Mouse (Mus musculus) erythroblast, adult 5-6 weeks (primary cell): Measurements from ENCODE around the gene Kcnn4. TPM values are rescaled to one million over a fixed set of nuclear protein-coding genes. Genes with fewer than 3 reads are reported as not detected.

Experiments used
- ATAC-seq: replicated peaks from 2 replicates; pipeline ENCODE4 v1.8.0; 2016; ENCODE audit warnings: moderate number of reproducible peaks, mild to moderate bottlenecking, moderate TSS enrichment, inconsistent platforms; ENCODE audit not compliant: poor library complexity, low FRiP score, severe bottlenecking
- total RNA-seq, 2 experiments: library from RNA; stranded (forward) in 1 of 2; stranded (reverse) in 1 of 2; fragments of 150-400 nt in 1 of 2; fragments of 200-764, 138-1000 nt in 1 of 2; gene quantifications; 2 replicates each; pipeline versions ENCODE4 v1.2.3 to v1.2.4; 2015 to 2017; ENCODE audit warnings: low replicate concordance in 2 of 2

Kcnn4 gene
- total RNA-seq (2015; ENCODE audit: low replicate concordance) (102 and 125 TPM in 2 replicates), total RNA-seq (2017; ENCODE audit: low replicate concordance) (244 and 272 TPM in 2 replicates)

DNA sequence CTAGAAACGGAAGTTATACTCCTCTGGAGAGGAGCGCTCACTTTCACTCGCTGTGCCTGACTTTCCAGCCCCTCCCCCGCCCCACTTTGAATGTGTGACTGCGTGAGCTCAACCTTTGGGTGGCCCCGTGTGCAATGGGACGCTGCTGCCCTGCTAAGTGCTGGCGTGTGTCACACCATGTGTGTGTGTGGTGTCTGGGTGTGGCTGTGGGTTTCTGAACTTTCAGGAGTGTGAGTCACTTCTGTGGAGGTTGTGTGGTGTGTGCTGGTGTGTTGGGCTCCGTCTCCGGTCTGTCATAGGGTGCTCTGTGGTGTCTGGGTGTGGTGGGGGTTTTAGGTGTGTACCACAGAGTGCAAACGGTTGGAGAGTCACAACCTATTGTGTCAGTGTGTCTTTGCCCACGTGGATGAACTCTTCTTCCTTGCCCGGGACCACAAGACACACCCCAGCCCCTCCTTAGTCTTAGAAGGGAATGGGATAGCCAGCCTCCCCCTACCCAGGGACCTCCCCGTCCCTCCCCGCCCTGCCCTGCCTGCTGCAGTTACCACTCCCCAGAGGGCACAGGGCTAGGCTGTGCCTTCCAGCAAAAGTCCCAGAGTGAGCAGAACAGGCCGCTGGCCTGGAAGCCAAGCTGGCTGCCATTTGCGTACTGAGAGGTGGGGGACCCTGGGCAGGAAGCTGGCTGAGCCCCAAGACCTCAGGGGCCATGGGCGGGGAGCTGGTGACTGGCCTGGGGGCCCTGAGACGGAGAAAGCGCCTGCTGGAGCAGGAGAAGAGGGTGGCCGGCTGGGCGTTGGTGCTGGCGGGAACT is at the start of gene Kcnn4:
Kcnn4 (plus strand) TSS at position 533 of the 811 bp plus-strand sequence.
- ATAC-seq: peak; percentile 13

DNA sequence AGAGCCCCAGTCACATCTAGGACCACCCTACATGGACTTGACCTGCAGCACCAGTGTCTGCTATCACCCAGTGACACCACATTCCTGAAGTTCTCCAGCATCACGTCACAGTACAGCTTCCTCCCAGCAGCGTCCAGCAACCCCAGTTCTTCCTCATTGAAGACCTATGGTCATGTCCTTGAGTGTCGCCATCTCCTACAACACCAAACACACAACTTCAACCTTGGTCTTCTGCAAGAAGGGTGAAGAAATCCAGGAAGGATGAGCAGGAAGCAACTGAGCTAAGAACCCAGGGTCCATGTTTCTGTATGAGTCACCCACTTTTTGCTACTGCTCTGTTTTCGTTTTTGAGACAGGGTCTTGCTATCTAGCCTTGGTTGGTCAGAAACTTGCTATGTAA is 47.5 kb upstream of the Kcnn4 start:
- ATAC-seq: no peak

DNA sequence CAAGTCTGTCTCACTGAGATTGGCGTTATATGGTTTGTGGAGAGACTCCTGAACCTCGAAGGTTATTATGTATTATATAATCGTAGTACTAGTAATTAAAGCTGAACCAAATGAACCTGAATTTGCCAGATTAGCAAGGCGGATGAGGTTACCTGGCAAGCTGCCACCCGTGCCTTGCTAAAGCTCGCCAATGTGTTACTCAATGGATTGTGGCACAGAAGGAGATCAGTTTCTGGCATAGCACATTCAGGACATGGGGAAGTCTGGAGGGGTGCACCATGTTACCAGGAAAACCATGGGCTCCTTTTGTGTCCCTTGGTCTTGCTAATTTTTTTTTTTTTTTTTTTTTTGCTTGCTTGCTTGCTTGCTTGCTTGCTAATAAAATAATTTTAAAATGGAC is 44.9 kb upstream of the Kcnn4 start:
- ATAC-seq: no peak

DNA sequence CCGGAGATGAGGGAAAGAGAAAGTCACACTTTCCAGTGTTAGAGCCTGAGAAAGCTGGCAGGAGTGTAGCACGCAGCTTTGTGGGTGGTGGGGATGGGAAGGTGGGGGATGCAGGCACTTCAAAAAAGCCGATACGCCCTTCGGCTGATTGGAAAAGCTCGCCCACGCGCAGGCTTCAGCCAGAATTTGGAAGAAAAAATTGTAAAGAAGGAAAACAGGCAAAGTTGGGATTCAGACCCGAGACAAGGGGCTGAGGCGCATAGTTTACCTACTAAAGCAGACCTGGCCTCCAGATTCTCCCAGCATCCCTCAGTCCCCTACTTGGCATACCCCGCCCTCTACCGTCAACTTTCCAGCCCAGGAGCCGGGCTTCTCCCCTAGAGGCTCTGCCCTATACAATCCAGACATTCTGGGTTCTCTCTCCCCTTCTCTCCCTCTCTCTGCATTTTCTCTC is 44.4 kb upstream of the Kcnn4 start:
- ATAC-seq: no peak

DNA sequence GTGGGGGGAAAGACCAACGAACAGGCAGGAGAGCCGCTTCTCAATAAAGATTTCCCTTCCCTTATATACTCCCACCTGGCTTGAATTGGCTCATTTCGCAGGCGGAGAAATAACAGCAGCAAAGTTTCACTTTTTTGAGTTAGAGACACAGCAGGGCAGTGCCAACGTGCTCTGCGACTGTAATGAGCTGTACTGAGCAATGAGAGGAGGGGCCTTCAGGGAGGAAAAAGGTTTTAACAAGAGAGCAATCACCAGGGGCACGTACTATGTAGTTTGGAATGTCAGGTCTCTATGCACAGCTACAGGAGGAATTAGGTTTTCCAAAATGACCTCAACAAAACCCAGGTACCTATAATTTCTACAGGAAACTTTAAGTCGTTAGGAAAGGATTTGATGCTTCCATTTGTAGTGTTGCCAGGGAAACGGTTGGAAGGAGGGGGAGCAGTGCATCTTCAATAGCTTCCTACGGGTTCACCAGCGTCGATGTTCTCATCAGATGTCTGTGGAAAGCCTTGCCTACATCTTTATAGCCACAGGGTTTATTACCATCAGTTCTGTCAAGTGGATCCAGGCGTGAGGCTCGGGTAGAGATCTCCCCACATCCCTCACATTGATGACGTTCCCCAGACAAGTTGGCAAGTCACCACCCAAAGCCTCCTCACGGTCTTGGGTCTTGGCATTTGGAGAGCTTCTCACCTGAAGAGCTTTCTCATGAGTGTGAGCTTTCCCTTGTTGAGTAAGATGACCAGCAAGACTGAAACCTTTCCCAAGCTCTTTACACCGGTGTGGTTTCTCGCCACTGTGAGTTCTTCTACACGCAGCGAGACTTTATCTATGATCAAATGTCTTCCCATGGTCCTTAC is 43.6 kb upstream of the Kcnn4 start:
- no peak for ATAC-seq

DNA sequence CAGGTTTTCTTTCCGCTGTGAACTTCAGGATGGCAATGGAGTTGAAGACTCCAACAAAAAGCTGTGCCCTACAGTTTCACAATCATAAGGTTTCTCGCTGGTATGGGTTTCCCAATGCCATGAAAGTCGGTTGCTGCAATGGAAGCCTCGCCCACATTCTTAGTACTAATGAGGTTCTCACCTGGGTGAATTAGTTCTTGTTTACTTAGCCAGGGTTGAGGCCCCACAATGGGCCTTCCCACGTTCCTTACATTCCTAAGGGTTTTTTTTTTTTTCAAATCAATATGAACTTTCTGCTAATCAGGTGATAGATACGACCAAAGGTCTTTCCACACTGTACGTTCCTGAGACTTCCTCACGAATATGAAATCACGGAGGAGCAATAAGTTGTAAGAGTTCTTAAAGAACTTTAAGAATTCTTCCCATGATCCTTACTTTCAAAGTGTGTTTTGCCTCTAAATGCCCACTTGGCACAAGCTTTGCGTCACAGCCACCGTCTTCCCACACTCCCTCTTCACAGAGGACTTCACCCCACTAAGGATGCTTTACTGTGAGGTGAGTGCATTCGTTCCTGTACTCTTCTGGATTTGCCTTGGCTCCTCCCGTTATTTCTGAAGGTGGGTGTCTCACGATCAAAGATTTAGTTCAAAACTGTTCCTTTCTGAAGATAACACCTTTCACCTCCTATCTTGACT is 42.6 kb upstream of the Kcnn4 start:
- ATAC-seq: no peak

DNA sequence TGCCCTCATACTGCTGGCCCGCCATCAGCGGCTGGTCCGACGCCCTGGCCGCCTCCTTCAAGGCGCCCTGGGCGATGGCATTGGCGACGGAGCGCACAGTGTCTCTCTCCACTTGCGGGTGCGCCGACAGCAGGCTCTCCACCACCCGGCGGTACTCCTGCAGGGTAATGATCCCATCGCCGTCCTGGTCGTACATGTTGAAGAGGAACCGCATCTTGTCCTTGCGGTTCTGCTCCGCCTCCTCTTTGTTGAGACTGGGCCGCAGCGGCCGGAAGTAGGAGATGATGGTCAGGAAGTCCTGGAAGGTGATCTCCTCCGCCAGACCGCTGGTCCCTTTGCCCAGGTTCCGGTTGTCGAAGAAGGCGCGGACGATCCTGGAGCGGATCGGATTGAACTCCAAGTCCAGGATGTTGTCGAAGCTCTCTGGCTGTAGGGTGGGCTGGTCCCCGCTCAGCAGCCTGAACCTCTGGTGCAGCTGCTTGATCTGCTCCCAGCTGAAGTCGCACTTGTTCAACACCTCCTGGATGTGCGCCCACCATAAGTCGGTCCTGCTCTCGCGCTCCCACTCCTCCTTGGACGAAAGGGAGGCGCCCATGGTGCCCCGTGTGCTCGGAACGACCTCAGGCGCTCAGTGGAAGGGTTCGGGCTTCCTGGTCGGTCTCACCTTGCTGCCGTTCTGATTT is 36.6 kb upstream of the Kcnn4 start, which contains the start of gene Tescl:
Tescl (minus strand) TSS at position 633 of the 683 bp plus-strand sequence.
- ATAC-seq: no peak

DNA sequence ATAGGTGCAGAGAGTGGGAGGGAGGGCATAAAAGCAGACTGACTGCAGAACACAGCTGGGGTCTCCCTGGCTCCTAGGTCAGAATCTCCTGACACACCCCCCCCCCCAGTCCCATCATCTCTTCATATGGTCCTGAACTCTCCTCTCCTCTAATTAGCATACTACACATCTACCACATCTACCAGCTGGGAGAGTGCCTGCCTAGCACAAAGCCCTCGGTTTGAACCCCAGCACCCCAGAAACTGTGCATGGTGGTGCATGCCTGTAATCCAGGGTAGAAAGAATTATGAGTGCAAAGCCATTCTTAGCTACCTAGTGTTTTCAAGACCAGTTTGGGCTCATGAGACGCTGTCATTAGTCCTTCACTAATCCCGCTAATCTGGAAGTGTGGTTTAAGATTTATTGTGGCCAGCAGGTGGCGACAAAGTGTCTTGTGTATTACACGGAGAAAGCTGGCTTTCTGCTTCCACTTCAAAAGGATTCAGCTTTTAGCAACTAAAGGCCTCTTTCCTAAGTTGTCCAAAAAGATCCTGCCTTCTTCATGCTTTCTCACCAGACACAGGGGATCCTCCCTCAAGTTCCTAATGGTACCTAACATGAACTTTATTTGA is 34.3 kb upstream of the Kcnn4 start:
- peak; percentile 76; the same call in 1 of the 2 replicates for ATAC-seq

DNA sequence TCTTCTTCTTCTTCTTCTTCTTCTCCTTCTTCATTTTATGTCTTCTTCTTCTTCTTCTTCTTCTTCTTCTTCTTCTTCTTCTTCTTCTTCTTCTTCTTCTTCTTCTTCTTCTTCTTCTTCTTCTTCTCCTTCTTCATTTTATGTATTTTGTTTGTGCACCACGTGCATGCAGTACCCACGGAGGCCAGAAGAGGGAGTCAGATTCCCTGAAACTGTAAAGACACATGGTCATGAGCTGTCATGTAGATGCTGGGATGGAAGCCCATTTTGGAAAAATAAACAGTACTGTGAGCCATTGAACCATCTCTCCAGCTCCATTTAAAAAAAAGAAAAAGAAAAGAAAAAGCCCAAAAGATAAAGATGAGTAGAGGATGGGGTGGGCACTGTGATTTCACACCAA is 31.8 kb upstream of the Kcnn4 start:
- ATAC-seq: no peak

DNA sequence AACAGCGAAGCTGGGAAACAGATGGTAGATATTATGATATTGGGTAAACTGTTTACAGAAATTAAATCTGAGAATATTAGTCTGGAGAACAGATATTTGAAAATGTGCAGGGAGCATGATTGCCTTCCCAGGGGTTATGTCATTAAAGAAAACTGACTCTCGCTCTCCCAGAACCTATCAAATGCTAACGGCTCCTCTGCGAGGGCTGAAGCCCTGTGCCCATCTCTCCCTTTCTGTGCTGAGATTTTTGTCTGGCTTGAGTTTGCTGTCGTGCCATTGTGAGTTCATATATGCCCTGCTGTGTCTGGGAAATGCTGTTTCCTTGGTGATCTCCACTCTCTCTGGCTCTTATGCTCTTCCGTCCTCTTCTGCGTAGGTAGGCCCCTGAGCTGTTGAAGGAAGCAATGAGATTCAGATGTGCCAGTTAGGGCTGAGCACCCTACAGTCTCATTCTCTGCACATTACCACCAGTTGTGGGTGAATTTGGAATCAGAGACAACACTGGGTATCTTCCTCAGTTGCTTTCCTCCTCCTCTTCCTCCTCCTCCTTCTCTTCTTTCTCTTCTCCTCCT is 26.3 kb upstream of the Kcnn4 start:
- no peak for ATAC-seq

DNA sequence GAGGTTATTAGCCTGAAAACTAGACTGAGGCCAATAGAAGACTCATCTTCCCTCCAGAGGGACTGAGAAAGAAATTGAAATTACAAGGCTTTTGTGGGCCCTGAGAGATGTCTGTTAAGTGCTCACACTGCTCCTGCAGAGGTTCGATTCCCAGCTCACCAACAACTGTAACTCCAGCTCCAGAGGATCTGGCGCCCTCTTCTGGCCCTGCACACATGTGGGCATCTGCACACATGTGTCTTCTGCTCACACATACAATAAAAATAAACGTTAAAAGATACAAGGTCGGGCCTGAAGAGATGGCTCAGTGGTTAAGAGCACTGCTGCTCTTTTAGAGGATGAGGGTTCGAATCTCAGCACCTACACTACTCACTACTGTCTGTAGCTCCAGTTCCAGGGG is 23.6 kb upstream of the Kcnn4 start:
- no peak for ATAC-seq

DNA sequence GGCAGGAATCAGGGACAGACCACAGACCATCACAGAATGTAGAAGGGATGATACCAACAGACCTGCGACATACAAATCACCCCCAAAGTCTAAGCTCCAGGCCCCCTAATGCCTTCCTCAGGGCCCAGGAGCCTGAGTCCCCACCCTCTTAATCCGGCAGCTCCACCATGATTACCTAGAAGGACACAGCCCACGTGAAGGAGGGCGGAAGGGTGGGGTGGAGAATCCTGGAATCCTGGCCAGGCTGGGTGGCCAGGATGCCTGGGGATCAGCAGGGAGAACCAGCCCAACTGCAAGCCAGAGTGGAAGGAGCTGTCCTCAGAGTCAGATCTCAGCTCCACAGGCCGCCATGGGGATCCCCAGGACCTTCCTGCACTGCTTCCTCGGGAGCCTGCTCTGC is 21.2 kb upstream of the Kcnn4 start, which contains the start of gene Lypd5:
Lypd5 (plus strand) TSS at position 301 of the 400 bp plus-strand sequence.
- no peak for ATAC-seq

DNA sequence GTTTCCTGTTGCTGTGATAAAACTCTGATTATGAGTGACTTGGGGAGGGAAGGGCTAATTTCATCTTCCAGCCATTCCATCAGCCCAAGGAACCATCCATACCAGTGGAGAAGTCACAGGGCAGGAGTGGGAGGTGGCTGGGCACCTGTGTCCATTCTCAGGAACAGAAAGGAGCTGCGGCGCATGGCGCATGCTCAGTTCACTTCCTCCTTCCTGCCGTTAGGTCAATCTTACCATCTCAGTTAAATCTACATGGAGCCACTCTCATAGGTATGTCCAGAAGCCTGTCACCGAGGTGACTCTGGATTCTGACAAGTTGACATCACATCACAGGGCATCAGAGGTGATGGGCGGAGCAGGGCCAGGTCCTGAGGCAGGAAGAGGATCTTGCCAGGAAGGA is 14.4 kb upstream of the Kcnn4 start:
- no peak for ATAC-seq

DNA sequence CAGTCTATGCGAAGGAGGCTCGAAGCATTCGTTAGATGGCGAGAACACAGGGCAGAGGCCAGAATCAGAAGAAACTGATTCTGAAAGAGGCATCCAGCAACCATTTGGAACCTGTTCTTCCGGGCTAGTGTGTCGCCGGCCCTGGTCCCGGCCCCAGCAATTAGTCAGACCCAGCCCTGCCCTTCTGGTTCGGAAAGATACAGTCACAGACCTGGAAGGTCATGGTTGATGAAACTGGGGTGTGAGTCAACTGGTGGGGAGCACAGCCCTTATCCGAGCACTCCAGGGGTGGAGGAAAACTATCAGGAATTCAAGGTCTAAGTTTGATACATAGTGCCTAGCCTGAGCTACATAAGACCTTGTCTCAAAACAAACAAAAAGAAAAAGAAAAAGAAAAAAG is 14.0 kb upstream of the Kcnn4 start:
- no peak for ATAC-seq

DNA sequence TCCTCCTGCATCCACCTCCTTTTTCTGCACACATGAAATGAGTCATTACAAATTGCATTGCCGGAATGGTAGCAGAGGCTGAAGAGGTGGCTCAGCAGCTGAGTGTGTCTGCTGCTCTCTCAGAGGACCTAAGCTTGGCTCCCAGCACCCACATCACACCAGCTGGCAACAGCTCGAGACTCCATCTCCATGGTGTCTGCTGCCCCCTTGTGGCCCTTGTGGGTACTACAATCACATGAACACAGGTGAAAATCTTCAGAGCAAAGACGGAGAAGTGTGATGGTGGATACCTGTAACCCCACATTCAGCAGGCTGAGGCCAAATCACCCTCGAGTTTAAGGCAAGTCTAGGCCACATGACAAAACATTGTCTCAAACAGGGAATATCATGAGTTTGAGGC is 12.2 kb upstream of the Kcnn4 start:
- 0 out of 2 replicates have a peak, but pooled peaks have one; percentile 51 for ATAC-seq

DNA sequence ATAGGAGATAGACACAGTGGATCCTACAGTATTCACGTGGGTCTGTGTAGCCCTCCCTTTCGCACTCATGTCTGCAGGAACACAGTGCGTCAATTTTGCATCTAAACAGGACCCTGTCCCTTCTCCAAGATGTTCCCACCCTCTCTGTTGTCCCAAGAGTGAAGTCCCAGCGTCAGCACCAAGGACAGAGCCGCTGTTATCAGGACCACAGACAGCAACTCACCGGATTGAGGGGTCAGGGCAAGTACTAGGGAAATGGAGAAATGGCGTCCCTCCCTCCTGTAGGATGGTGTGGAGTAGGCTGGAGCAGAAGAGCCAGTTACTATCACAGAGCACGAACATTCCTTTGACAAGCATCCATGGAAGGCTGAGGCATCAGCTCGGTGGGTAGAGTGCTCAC is 10.8 kb upstream of the Kcnn4 start:
- no peak for ATAC-seq

DNA sequence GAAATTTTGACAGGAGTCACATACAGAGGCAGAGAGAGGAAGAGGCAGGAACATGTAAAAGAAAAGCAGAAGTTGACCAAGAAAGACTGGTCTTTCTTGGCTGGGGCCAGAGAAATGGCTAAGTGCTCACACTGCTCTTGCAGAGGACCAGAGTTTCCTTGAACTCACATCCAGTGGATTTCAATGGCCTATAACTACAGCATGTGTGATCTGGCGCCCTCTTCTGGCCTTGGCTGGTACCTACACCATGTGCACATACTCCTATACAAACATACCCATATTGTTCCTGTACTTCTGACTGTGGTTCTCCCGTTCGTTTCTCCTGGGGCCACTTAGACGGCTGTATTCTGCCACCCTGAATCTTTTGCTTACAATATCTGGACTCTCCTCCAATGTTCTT is 9.1 kb upstream of the Kcnn4 start:
- no peak for ATAC-seq

DNA sequence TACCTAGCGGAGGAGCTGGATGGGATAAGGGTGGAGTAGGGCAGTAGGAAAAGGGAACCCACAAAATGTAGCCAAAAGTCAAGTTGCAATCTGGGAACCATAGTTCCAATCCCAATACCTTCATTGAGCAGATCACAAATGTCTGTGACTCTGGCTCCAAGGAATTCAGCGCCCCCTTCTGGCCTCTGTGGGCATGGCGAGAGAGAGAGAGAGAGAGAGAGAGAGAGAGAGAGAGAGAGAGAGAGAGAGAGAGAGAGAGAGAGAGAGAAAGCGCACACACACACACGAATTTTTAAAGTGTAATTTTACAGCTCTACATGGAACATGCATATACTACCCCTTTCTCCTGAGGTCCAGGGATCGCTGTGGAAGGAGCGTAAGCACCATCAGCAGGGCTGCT is 6.8 kb upstream of the Kcnn4 start:
- 0 out of 2 replicates have a peak, but pooled peaks have one; percentile 26 for ATAC-seq

DNA sequence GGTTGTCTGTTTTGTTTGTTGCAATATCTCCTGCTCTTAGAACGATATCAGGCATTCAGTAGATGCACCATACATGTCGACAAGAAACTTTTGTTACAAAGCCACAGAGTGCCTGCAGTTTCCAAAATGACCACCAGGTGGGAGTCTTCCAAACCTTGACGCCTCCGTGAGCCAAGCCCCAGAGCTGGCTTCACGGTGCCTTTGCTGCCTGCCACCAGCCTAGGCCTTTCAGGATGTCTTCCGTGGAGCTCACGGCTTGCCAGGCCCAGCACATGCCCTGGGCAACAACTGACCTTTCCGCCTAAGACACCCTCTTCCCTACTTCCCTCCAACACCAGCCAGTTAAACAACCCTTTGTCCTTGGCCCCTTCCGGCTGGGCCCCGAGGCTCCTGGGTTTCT is 5.2 kb upstream of the Kcnn4 start:
- peak; percentile 73 for ATAC-seq
